Mouse (Mus musculus): ENCODE results near the gene Tmem235.

DNA sequence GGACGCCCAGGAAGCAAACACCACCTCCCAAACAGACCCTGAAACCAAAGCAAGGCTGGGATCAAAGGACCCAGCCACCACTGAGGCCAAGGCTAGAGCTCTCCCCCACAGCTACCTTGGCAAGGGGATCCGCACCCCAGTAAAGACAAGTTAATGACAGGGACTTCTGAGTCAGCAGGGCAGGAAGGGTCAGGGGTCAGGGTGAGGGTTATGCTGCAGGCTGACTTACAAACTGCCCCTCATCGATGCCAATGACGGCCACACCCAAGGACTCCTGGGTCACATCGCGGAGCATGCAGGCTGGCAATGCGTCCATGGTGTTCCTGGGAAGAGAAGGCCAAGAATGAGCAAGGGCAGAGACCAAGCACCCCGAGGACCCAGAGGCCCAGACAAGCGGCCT is 38.7 kb upstream of the Tmem235 start:
- TF ChIP-seq CTCF (conservative IDR thresholded peaks at IDR 0.05 in 1 of 2, IDR thresholded peaks at IDR 0.05 in 1 of 2; ENCODE audit: low read depth in 2 of 2, low read length in 2 of 2) (no peak), EP300 (IDR thresholded peaks at IDR 0.05; ENCODE audit: low read length) (no peak), HCFC1 (IDR thresholded peaks at IDR 0.05; ENCODE audit: low read depth, low read length) (no peak), POLR2A (IDR thresholded peaks at IDR 0.05; ENCODE audit: low read depth, low read length) (peak; percentile 43; the same call in 1 of the 2 replicates), ZKSCAN1 (IDR thresholded peaks at IDR 0.05; ENCODE audit: borderline replicate concordance, low read depth, low read length) (no peak), NRF1 (IDR thresholded peaks at IDR 0.05; ENCODE audit: low read depth, low read length) (no peak), USF1 (IDR thresholded peaks at IDR 0.05; ENCODE audit: low read depth, low read length) (no peak), MAFK (IDR thresholded peaks at IDR 0.05; ENCODE audit: insufficient replicate concordance, low read length) (no peak), TBP (conservative IDR thresholded peaks at IDR 0.05; ENCODE audit: low read depth, low read length) (no peak), RCOR1 (conservative IDR thresholded peaks at IDR 0.05; ENCODE audit: low read depth, low read length) (no peak), SMC3 (IDR thresholded peaks at IDR 0.05; ENCODE audit: low read depth, low read length) (0 out of 2 replicates have a peak, but pooled peaks have one; percentile 1), ELF1 (IDR thresholded peaks at IDR 0.05; ENCODE audit: low read depth, low read length) (no peak), MYC (IDR thresholded peaks at IDR 0.05; ENCODE audit: low read depth, low read length) (no peak)

Measured in CH12.LX (cell line).